Mouse (Mus musculus): ENCODE results near the gene Sgcd. TPM values are rescaled to one million over a fixed set of nuclear protein-coding genes. Genes with fewer than 3 reads are reported as not detected.

Sgcd gene
- total RNA-seq, 2 experiments from 2014 or later = not detected

- ATAC-seq (replicated peaks; ENCODE audit: low FRiP score, poor library complexity, severe bottlenecking) = no peak
Observed at GRCm38 (mm10) chr11:47170926-47171625, 817.7 kb downstream of the Sgcd start.

GRCm38 (mm10) chr11:47167376-47167775 is 821.4 kb downstream of the Sgcd start:
- no peak for ATAC-seq (replicated peaks; ENCODE audit: low FRiP score, poor library complexity, severe bottlenecking)

- no peak for ATAC-seq (replicated peaks; ENCODE audit: low FRiP score, poor library complexity, severe bottlenecking)
Observed at GRCm38 (mm10) chr11:47158089-47158488, 830.7 kb downstream of the Sgcd start.

DNA sequence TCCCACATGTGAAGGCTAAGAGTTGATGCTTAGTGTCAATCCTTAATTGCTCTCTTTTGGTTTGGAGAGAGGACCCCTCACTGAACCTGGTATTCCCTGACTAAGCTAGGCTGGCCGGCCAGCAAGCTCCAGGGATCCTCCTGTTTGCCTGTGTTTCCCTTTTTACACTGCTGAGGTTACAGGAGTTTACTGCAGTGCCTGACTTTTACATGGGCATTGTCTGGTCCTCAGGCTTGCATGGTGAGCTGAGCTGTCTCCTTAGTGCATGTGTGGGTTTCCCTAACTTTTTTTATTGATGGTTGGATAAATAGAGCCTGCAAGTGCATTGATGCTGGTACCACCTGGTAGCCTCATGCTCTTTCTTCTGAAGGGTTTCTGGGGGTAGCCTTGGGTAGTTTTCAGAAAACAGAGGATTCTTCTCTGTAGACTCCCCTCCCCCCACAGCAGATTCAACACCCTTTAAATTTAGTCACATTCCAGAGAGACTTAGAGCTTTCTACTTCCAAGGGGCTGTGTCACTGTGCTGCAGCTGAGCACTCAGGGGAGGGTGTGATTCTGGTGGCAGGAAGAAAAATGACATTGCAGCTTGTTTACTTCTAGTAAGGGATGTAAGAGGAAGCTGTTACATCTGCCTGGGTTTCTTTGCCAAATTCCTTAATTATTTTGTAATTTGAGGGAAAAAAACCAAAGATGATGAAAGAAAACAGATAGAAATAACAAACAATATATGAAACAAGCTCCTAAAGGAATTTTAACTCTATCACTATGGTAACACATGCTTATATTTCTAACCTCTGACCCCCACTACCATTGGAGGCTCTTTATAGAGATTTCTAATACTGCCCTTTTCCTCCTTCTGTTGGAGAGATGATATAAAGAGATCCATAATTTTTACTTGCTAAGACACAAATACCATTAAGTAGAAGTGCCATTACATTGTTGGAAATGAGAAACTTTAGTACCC is 831.8 kb downstream of the Sgcd start:
- no peak for ATAC-seq (replicated peaks; ENCODE audit: low FRiP score, poor library complexity, severe bottlenecking)

DNA sequence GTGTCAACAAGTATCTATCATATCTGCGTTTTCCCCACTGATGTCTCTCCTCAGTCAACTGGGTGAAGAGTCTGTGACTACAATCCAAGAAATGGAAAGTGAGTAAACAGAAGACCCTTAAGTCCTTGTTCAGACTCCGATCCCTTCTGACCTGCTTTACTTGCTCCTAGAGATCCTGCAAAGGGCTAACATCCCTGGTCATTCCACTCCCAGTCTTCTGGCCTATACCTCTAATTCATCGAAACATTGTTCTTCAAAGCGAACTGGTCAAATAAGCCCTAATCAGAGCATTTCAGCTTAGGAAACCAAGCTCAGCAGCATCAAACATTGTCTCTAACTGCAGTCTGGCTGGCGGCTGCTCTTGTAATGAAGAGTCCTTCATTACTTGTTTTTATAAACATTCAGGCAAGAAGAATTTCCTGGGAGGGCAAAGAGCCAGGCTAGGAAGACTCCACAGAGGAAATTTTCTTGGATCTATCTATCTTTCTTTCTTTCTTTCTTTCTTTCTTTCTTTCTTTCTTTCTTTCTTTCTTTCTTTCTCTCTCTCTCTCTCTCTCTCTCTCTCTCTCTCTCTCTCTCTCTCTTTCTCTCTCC is 833.8 kb downstream of the Sgcd start:
- no peak for ATAC-seq (replicated peaks; ENCODE audit: low FRiP score, poor library complexity, severe bottlenecking)

GRCm38 (mm10) chr11:47149607-47150006 is 839.2 kb downstream of the Sgcd start:
- ATAC-seq (replicated peaks; ENCODE audit: low FRiP score, poor library complexity, severe bottlenecking) = no peak

GRCm38 (mm10) chr11:47139867-47140266 is 848.9 kb downstream of the Sgcd start:
- no peak for ATAC-seq (replicated peaks; ENCODE audit: low FRiP score, poor library complexity, severe bottlenecking)

DNA sequence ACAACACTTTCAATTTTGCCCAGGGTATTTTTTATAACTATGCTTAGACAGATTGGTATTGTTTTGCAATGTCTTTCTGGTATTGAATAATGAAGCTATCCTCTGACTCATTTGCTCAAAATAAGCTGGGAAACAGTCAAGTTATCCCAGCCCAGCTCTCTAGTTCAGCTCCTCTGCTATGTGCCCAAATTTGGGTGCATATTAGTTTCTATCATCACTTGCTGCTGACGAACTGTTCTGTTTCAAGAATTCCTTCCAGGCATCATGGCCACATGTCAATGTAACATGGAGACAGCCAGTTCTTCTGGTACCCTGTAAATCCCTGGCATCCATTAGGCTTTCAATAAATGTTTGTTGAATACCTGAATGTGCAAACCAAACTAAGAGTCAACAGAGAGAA is 849.5 kb downstream of the Sgcd start:
- no peak for ATAC-seq (replicated peaks; ENCODE audit: low FRiP score, poor library complexity, severe bottlenecking)

- no peak for ATAC-seq (replicated peaks; ENCODE audit: low FRiP score, poor library complexity, severe bottlenecking)
Observed at GRCm38 (mm10) chr11:47132410-47132809, 856.4 kb downstream of the Sgcd start.

DNA sequence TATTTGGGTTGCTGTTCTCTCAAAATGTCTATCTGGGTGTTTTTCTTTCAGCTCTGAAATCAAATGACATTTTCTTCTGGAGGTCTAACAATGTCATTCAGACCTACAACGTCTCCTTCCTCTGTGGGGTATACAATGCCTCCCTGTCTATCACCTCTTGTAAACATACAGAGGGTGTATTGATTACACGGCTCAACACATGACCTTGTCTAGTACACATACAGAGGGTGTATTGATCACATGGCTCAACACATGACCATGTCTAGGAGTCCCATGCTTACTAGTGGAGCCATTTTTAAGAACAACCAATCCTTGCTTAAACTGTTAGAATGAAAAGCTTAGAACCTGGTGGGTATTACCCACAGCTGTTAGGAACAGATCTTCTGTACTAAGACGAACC is 858.3 kb downstream of the Sgcd start:
- no peak for ATAC-seq (replicated peaks; ENCODE audit: low FRiP score, poor library complexity, severe bottlenecking)

DNA sequence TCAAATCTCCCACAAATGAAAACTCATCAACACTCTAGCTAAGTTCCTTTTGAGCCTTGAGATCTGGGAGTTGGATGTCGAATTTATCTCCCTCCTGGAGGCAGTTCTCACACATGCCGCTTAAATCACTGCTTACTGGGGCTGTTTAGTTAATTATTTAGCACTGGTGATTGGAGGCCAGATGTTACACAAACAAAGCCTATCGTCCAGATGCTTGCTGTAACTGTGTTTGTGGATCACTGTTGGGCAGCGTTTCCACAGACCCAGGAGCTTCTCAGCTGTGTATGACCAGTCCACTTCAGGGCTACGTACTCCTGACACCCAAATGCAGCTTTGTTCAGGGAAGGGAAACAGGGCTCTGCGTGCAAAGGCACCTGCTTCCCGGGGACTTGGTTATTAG is 858.8 kb downstream of the Sgcd start:
- no peak for ATAC-seq (replicated peaks; ENCODE audit: low FRiP score, poor library complexity, severe bottlenecking)

GRCm38 (mm10) chr11:47129166-47129565 is 859.6 kb downstream of the Sgcd start:
- ATAC-seq (replicated peaks; ENCODE audit: low FRiP score, poor library complexity, severe bottlenecking) = no peak

GRCm38 (mm10) chr11:47128331-47128730 is 860.4 kb downstream of the Sgcd start:
- ATAC-seq (replicated peaks; ENCODE audit: low FRiP score, poor library complexity, severe bottlenecking) = no peak

GRCm38 (mm10) chr11:47120874-47121273 is 867.9 kb downstream of the Sgcd start:
- ATAC-seq (replicated peaks; ENCODE audit: low FRiP score, poor library complexity, severe bottlenecking) = no peak

GRCm38 (mm10) chr11:47117896-47118295 is 870.9 kb downstream of the Sgcd start:
- no peak for ATAC-seq (replicated peaks; ENCODE audit: low FRiP score, poor library complexity, severe bottlenecking)

- no peak for ATAC-seq (replicated peaks; ENCODE audit: low FRiP score, poor library complexity, severe bottlenecking)
Observed at GRCm38 (mm10) chr11:47114366-47114765, 874.4 kb downstream of the Sgcd start.

- no peak for ATAC-seq (replicated peaks; ENCODE audit: low FRiP score, poor library complexity, severe bottlenecking)
Observed at GRCm38 (mm10) chr11:47113081-47113480, 875.7 kb downstream of the Sgcd start.

DNA sequence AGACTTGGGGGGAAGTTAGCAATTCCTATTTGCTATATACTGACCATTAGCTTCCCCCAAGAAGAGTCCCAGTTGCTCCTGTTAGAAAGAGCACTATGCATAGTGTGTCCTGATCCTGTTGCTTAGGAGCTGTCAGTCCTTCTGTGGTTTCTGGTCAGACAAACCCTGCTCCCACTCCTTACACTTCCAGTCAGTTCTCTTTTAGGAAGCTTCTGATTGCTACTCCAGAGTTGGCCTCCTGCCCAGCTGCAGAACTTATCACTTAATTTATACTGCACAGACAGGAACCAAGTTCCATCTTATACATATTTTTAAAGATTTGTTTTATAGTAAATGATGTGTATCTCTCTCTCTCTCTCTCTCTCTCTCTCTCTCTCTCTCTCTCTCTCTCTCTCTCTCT is 878.5 kb downstream of the Sgcd start:
- no peak for ATAC-seq (replicated peaks; ENCODE audit: low FRiP score, poor library complexity, severe bottlenecking)

DNA sequence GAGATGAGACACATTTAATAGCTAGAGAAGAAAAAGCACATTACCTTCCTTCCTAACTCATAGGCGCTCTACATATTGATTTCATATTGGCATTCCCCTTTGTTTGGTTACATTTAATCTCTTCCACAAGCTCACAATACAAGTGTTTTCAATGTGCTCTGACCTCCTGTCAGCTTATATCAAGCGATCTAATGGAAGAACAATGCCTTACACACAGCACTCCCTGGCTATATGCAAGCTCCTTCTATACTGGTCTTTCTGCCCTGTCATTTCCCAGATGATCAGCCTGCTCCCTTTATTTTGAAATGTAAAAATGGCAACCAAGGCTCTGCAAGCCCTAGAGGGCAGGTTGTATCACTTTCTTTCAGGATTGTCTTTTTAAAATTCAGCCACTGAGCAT is 881.1 kb downstream of the Sgcd start:
- ATAC-seq (replicated peaks; ENCODE audit: low FRiP score, poor library complexity, severe bottlenecking) = no peak

DNA sequence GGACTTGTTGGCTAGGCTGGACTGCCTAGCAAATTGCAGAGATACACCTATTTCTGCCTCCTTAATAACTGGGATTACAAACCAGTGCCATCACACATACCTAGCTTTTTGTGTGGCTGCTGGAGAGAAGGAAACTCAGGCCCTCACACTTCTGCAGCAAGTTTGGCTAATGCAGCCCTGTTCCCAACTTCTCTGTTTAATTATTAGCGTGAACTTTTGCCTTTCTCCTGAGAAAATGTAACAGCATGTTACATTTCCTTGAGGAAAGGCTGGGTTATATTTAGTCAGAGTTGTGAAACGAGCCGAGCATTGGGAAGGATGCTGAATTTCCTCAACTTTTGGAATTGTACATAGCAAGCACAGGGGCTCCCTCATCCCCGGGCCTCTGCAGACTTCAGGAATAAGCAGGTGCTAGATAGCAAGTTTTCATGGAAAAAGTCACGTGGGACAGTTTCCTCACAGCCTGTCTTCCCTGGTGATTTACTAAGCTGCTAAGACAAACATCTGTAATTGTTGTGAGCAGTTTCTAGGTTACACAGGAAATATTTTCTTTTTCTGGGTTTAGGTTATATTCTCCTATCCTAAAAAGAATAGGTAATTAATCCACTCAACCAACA is 895.4 kb downstream of the Sgcd start:
- ATAC-seq (replicated peaks; ENCODE audit: low FRiP score, poor library complexity, severe bottlenecking) = no peak

All from erythroid progenitor cell, adult 5-6 weeks (primary cell).